Mouse (Mus musculus) lung, postnatal 4 days (tissue): ENCODE data around the gene Map3k4.
"Not testable (repeated sequence)": the region's sequence is repeated elsewhere in the genome, so short reads cannot be mapped to it uniquely, and the experiment has no call there.

Experiments used
- DNase-seq, 2 experiments: peaks; one replicate each; pipeline ENCODE4 v3.0.0; 2021

Gene Map3k4

GRCm38 (mm10) chr17:12265969-12266925 is 52.3 kb downstream of the Map3k4 start:
- DNase-seq: peak; percentile 62 to 83

- peak; percentile 69 to 86 for DNase-seq
Measured at GRCm38 (mm10) chr17:12264293-12264692, 54.3 kb downstream of the Map3k4 start.

DNA sequence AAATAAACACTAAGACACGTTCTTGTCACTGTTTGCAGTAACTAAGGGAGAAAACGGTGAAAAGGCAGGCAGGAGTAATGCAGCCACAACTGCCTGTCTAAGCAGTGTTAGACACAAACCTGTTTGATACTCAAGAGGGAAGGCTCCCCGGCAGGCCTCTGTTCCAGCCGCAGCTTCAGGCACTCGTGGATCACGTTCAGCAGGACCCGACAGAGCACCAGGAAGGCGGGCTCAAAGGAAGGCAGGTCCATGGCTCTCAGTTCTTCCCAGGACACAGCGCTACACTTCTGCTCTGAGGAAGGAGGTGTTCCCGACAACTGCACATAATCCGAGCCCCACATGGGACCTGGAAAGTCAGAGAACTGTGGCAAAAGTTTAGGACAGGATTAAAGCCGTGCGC is 54.8 kb downstream of the Map3k4 start:
- DNase-seq: no peak

DNA sequence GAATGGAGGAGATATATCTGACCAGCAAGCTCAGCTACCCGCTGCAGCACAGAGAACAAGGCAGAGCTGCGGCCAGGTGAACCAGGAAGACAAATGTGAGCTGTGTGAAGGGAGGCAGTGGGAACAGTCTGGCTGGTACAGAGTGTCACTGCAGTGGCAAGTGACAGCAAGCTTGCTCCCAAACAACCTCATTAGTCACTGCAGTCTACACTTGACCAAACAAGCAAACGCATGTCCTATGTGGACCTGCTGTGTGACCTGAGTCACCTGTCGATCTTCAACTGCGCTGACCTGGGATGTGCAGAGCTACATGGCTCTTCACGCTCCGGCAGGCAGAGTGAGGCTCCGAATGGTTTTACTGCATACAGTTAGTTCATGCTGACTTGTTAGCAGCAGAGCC is 55.7 kb downstream of the Map3k4 start:
- DNase-seq: no peak

DNA sequence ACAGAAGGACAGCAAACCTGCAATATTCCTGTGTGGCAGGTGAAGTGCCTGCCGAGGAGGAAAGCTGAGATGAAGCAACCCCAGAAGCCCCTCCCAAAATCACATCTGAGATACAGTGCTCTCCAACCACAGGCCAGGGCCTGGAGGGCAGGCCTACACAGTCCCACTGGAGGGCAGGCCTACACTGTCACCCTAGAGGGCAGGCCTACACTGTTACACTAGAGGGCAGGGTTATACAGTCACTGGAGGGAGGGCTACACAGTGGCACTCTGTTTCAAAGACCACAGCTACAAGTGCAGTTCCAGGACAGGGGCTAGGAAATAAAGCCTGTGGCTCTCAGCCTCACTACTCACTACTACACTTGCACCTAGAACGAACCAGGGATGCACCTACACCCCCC is 56.7 kb downstream of the Map3k4 start:
- DNase-seq: no peak

DNA sequence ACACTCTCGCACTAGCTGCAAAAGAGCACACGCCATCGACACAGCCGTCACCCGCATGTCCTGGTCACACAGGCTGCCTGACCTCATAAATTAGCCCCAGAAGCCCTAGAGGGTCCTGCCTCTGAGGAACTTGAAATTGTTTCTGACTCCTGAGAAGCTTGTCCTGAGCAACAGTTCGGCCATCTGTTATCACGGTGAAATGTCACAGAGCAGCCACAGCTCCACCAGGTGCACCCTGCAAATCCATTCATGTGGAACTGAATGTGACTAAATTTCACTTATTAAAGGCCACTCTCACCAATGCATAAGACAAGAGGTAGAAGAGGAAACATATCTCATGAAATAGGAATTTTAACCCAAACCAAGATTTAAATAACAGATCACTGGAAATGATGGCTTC is 57.2 kb downstream of the Map3k4 start:
- DNase-seq: no peak

DNA sequence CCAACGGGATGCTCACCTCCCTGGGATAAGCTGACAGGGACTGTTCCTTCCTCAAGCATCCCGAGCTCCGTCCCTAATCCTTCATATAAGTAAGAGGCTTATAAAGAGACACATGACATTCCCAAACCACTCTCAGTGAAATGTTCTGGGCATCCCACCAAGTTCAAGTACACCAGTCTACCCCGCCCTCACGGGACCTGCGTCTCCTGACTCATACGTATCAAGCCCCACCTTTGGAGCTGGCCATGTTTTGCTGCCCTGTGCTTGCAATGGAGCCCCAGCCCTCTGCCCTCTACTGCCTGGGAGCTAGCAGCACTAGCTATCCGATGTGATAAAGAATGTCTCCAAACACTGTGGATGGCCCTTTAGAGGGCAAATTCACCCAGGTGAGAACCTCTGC is 58.6 kb downstream of the Map3k4 start:
- no peak for DNase-seq

- DNase-seq: no peak
Measured at GRCm38 (mm10) chr17:12258517-12258916, 60.1 kb downstream of the Map3k4 start.

GRCm38 (mm10) chr17:12256142-12256541 is 62.5 kb downstream of the Map3k4 start:
- DNase-seq: no peak

DNA sequence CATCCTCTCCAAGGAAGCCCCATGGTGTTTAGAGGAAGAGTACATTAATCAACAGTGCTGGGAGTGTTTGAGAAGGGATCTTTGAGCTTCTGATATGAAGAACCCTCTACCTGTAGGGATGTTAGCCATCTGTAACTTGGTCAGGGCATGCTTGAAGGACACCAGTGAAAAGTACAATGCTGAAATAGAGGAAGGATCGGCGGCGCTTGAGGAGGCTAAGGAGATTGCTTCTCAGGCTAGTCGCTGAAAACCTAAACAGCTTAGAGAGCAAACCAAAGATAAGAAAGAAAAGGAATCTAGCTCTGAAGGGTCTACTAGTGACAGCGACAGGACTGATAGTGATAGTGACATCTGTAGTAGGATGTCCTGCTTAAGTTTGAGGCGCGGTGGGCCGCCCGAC is 68.0 kb downstream of the Map3k4 start:
- no peak for DNase-seq

GRCm38 (mm10) chr17:12249783-12250504 is 68.7 kb downstream of the Map3k4 start:
- no peak for DNase-seq

DNA sequence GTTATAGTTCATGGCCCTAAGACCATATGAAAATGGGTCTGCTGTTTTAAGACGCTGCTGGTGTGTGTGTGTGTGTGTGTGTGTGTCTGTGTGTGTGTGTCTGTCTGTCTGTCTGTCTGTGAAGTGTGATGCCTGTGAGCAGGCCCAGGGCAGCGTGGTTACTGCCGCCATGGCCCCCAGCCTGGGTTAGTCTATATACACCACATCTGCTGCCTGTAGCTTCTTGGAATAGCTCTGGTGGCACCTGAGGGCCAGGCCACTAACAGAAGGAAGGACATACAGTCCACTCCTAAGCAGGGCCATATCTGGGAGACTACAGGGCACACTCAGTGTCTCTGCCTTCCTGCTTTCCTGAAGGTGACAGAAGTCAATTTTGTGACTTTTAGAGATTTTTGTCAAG is 77.9 kb downstream of the Map3k4 start:
- DNase-seq: no peak

DNA sequence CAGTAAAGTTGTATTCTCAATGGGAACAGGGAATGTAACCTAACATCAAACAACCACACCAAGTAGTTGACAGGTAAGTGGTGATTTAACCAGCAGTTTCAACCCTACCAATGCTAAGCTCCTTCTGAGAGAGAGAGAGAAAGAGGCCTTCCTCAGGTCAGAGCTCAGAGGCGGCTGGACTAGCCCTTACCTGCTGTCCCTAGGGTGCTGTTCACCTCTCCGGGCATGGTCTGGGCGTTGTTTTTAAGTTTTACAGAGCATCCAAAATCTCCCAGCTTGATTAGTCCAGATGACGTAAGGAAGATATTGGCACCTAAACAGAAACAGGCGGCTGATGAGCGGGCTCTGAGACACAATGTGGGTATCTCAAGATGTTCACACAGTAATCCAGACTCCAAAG is 85.9 kb downstream of the Map3k4 start:
- no peak for DNase-seq

DNA sequence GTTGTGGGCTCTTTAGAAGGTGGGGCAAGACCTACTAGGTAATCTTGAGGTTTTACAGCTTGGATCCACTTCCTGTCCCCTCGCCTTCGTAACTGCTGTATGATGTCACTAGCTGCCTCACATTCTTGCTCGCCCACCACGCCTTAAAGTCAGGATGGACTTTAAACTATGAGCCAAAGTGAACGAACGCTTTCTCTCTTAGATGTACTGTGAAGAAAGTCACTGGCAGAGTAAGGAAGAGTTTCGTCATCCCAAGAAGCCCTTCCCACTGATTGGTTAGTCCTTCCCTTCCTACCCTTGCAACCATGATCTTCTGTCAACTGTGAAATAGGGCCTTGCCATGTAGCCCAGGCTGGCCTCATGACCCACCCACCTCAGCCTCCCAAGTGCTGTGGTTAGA is 87.5 kb downstream of the Map3k4 start:
- no peak for DNase-seq

DNA sequence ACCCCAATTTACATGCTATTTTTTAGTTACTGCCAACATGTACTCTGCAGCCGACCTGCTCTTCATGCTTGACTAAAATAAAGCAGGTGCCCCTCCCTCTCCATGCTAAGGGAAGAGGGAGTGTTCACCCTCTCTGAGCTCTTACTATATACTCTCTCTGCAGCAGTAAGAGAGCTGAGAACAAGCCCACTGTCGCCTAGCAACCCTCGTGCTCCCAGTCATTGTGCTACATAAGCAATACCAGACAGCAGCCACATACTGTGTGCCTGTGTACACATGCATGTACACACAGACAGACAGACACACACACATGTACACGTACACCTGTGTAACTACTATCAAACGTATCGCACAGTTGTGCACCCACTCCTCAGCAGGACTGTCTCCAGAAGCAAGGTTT is 88.4 kb downstream of the Map3k4 start:
- no peak for DNase-seq

GRCm38 (mm10) chr17:12229756-12230155 is 88.8 kb downstream of the Map3k4 start:
- no peak for DNase-seq

- DNase-seq: no peak
Measured at GRCm38 (mm10) chr17:12228471-12228870, 90.1 kb downstream of the Map3k4 start.

- DNase-seq: no peak
Measured at GRCm38 (mm10) chr17:12228001-12228400, 90.6 kb downstream of the Map3k4 start.

DNA sequence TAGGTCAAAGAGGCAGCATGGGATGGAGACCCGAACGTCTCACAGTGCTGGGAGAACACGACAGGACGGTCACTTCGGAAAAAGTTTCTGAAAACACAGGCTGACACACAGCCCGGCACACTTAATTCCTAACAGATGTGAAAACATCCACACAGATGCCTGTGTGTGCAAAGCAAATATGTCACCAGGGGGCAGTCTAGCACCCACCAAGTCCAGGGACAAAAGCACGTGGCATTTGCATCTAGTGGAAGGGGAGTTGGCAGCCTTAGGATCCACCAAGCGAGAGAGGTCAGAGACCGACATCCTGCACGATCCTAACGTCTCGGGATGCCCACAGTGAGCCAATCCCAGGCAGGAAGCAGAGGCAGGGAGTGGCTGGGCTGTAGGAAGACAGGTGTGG is 92.0 kb downstream of the Map3k4 start:
- DNase-seq: peak; percentile 50 to 61

DNA sequence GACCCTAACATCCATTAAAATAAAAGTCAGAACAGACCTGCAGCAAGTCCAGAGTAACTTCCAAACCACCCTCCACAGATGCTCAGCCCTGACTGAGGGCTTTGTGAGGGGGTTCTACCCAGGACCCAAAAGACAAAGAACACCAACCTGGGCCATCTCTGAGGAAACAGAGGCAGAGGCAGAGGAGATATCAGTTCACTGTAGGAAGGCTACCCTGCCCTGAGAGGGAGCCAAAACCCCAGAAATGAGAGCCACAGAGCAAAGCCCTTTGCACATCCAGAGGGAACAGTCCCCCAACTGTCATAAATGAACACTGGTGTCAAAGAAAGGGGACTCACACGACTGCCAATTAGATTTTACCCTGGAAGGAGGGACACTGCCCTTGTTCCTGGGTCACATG is 93.4 kb downstream of the Map3k4 start:
- DNase-seq: no peak

GRCm38 (mm10) chr17:12224551-12224950 is 94.0 kb downstream of the Map3k4 start:
- not testable (repeated sequence) for DNase-seq

DNA sequence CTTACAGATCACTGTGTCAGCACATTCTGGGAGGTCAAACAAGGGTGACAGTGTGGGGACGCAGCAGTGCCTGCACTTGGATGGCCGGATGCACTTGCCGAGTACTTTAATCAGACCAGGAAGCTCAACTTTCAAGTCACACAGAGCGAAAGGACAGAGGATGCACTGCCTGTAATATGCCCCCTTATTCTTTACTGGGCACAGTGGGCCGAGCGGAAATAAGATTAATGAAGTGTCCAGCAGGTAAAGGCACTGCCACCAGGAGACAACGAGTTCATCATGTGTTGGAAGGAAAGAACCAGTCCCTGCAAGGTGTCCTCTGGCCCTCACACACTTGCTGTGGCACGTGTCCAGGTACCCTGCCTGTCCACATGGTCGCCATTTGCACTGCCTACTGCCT is 94.5 kb downstream of the Map3k4 start:
- DNase-seq: no peak

DNA sequence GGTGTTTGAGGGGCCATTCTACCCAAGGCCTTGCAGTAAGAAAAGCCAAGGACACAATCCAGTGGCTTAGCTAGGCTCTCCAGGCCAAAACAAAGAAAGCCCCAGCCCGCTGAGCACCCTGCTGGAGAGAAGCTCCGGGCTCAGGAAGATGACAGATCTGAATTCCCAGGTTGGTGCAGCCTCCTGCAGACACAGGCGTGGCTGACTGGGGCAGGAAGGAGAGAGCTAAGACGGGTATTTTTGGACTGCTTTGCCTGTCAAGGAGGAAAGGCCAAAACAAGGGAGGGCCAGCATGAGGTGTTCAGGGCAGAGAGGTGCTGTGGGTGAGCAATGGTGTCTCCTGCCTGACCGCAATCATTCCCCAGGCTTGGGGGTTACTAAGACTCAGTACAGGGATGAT is 94.9 kb downstream of the Map3k4 start:
- no peak for DNase-seq

GRCm38 (mm10) chr17:12221926-12222325 is 96.7 kb downstream of the Map3k4 start:
- DNase-seq: no peak
